Comparison of ENCODE assay signal across 8 mouse cellular contexts in genomic region chr8:84665385-84665893, GRCm38 (mm10). TPM values are rescaled to one million over a fixed set of nuclear protein-coding genes. Genes with fewer than 3 reads are reported as not detected.
A peak's percentile ranks its signal among the peaks of the same experiment; 100 is the strongest.
DNase-seq lines count a peak whose midpoint lies in the region; ATAC-seq lines count a peak whose summit lies in the region.

No protein-coding gene starts in this region.

- H3K27me3 ChIP-seq in liver, embryonic 11.5 days (replicated peaks; ENCODE audit: control insufficient read depth, insufficient read depth, low read length), result no peaks in the 10 kb centered on the region

- 3% methylated on average over 14 of the region's 14 CpGs for WGBS in liver, embryonic 11.5 days

- peak; percentile 60 for DNase-seq in embryo, embryonic 10 days (ENCODE audit: low spot score)
- DNase-seq in embryo, embryonic 9.5 days (ENCODE audit: extremely low spot score), result no peak
- DNase-seq in thymus, postnatal 0 days (ENCODE audit: low spot score), result peak; percentile 48
- no peak for DNase-seq in thymus, postnatal 4 days
- DNase-seq in liver, embryonic 11.5 days (ENCODE audit: low spot score), result no peak
- DNase-seq in gastrocnemius, postnatal 25 days, result no peak
- DNase-seq in right cerebral cortex, postnatal 4 days, result no peak
- no peak for DNase-seq in kidney, postnatal 14 days

- peak overlapping the region; percentile 97 for H3K4me2 ChIP-seq in liver, embryonic 11.5 days

- peak overlapping the region; percentile 95 for H3K27ac ChIP-seq in liver, embryonic 11.5 days (ENCODE audit: low read depth, low read length)

- H3K4me3 ChIP-seq in liver, embryonic 11.5 days (ENCODE audit: low read depth, low read length), result peak overlapping the region; percentile 87

- ATAC-seq in liver, embryonic 11.5 days (replicated peaks; ENCODE audit: low FRiP score), result no peak; the same call in 1 of the 2 replicates

- H3K36me3 ChIP-seq in liver, embryonic 11.5 days (ENCODE audit: control insufficient read depth, insufficient read depth, low read length), result no peaks in the 10 kb centered on the region

- no peaks in the 10 kb centered on the region for H3K9me3 ChIP-seq in liver, embryonic 11.5 days (ENCODE audit: control insufficient read depth, low read length)

- H3K4me1 ChIP-seq in liver, embryonic 11.5 days (replicated peaks; ENCODE audit: control insufficient read depth, insufficient read depth, low read length), result peaks cover 17% of the 10 kb centered on the region

- peak overlapping the region; percentile 96 for H3K9ac ChIP-seq in liver, embryonic 11.5 days (ENCODE audit: low read depth, low read length)

RNA-seq across cellular contexts. Expression of gene Ier2, which starts 2.8 kb away (rescaled TPM):
- 76.9 and 86.0 TPM in 2 replicates for polyA plus RNA-seq in thymus, postnatal 0 days (2015; fragmentation: Nextera tagmentation; extraction: Ambion mirVana)
- polyA plus RNA-seq in liver, embryonic 11.5 days (2014; fragmentation: Nextera tagmentation; extraction: Ambion mirVana), result 46.5 and 50.1 TPM in 2 replicates
- 1 to 10 TPM; 5.9 to 7.1 TPM for total RNA-seq in gastrocnemius, postnatal 25 days (2021)

RNA-seq across cellular contexts. Expression of gene Trmt1, which starts 20.7 kb away (rescaled TPM):
- 50.0 and 51.5 TPM in 2 replicates for polyA plus RNA-seq in thymus, postnatal 0 days (2015; fragmentation: Nextera tagmentation; extraction: Ambion mirVana)
- polyA plus RNA-seq in liver, embryonic 11.5 days (2014; fragmentation: Nextera tagmentation; extraction: Ambion mirVana), result 94.1 and 95.6 TPM in 2 replicates
- 10 to 100 TPM; 36.7 to 40.2 TPM for total RNA-seq in gastrocnemius, postnatal 25 days (2021)

RNA-seq across cellular contexts. Expression of gene Nacc1, which starts 22.2 kb away (rescaled TPM):
- polyA plus RNA-seq in thymus, postnatal 0 days (2015; fragmentation: Nextera tagmentation; extraction: Ambion mirVana), result 12.1 TPM in 2 replicates
- polyA plus RNA-seq in liver, embryonic 11.5 days (2014; fragmentation: Nextera tagmentation; extraction: Ambion mirVana), result 23.0 and 25.2 TPM in 2 replicates
- total RNA-seq in gastrocnemius, postnatal 25 days (2021), result 10 to 100 TPM; 20.0 to 22.2 TPM

RNA-seq across cellular contexts. Expression of gene Lyl1, which starts 35.8 kb away (rescaled TPM):
- 8.1 and 8.8 TPM in 2 replicates for polyA plus RNA-seq in thymus, postnatal 0 days (2015; fragmentation: Nextera tagmentation; extraction: Ambion mirVana)
- polyA plus RNA-seq in liver, embryonic 11.5 days (2014; fragmentation: Nextera tagmentation; extraction: Ambion mirVana), result 67.9 and 68.6 TPM in 2 replicates
- total RNA-seq in gastrocnemius, postnatal 25 days (2021), result 1 to 10 TPM; 1.3 to 2.0 TPM

RNA-seq across cellular contexts. Expression of gene G430095P16Rik, which starts 57.4 kb away (rescaled TPM):
- 2.4 and 3.6 TPM in 2 replicates for polyA plus RNA-seq in thymus, postnatal 0 days (2015; fragmentation: Nextera tagmentation; extraction: Ambion mirVana)
- polyA plus RNA-seq in liver, embryonic 11.5 days (2014; fragmentation: Nextera tagmentation; extraction: Ambion mirVana), result 11.8 and 12.3 TPM in 2 replicates
- under 1 TPM; 0.54 to 0.67 TPM for total RNA-seq in gastrocnemius, postnatal 25 days (2021)

Comparison
In these comparisons a context has a peak if more than half of its experiments do, and no peak if none do; other contexts are left out.
1. DNase-seq: peak in embryo, embryonic 10 days (single experiment) and thymus, postnatal 0 days (single experiment); none in embryo, embryonic 9.5 days (single experiment), thymus, postnatal 4 days (single experiment), liver, embryonic 11.5 days (single experiment), gastrocnemius, postnatal 25 days (single experiment), right cerebral cortex, postnatal 4 days (single experiment) and kidney, postnatal 14 days (single experiment).